Mouse (Mus musculus): ENCODE results near the gene OR5BS1P.

DNA sequence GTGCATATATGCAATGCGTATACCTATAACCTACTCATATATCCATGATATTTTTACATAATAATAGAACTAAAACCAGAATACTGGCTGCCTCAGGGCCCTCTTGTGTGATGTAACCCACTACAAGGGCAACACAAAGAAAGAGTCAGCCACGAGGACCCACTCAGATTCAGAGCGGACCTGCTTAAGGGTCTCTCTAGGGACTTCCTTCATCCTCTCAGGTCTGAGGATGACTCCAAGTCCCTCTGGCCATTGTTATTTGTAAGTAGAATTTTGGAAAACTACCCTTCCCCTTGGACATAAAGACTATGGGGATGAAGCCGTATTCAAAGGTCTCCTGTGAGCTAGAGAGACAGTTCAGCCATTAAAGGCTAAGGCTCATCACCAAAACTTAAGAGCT is at the start of gene OR5BS1P:
- TF ChIP-seq CTCF (IDR thresholded peaks at IDR 0.05) (no peak), EP300 (IDR thresholded peaks at IDR 0.05) (no peak)

Data from lung, postnatal 0 days (tissue).